Mouse (Mus musculus) heart, postnatal 14 days (tissue): ENCODE measurements around the gene Mpv17l2. TPM values are rescaled to one million over a fixed set of nuclear protein-coding genes. Genes with fewer than 3 reads are reported as not detected.

Experiments used
- DNase-seq, 2 experiments: peaks; one replicate each; pipeline ENCODE4 v3.0.0; 2021 to 2022
- intact Hi-C: fragments of 180-260 bp; cut with DNase I; formaldehyde crosslinking; loops from one replicate; pipeline ENCODE4 v1.15.1; 2025
- long read RNA-seq, 2 experiments: library from polyadenylated mRNA; stranded (forward); transcript quantifications; one replicate each; pipeline ENCODE4 v2.0.0; 2021
- total RNA-seq, 2 experiments: library from RNA; stranded (reverse); gene quantifications; 2 replicates each; pipeline ENCODE4 v1.2.3; 2021

Gene Mpv17l2
- total RNA-seq: 10 to 100 TPM; 29.3 to 29.9 TPM
- long read RNA-seq, experiment 1, transcript Mpv17l2-201 (5 exons, 980 nt): major isoform, 39 of 45 reads
- long read RNA-seq, experiment 1, partial matches to known transcripts: 0 of 45 reads
- long read RNA-seq, experiment 1, other reads (novel, unspliced or antisense): 5 of 45 reads
- long read RNA-seq, experiment 2, transcript Mpv17l2-201 (5 exons, 980 nt): major isoform, 44 of 49 reads
- long read RNA-seq, experiment 2, partial matches to known transcripts: 1 of 49 reads
- long read RNA-seq, experiment 2, other reads (novel, unspliced or antisense): 4 of 49 reads

DNA sequence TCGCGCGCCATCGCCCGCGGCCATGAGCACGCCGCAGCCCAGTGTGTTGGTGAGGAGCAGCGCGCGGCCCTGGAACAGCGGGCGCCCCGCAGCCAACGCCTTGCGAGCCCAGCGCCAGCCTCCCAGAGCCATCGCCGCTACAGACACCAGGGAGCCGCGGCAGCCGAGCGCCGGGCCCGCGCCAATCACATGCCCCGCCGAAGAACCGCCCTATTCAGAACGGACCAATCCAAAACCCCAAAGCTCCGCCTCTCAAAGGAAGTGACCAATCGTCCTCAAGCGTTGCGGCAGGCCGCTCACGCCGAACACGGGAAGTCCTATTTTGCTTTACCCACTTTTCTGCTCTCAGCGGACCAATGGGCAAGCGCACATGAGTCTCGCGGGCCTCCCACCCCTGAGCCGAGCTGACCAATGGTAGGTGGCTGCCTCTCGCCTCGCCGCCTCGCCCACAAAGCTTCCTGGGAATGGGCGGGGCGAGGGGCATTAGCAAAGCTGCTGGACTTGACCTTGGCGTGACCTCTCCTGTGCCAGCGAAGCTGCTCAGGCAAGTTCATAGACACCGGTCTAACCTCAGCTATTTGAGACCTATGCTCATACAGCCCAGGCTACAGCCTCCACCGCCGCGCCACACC, at the start of gene Mpv17l2:
TSS of gene Mpv17l2 (minus strand) at position 172 of the 632 bp plus-strand sequence.
- intact Hi-C loops: no loop called here

GRCm38 (mm10) chr8:70808955-70809701, 48.4 kb upstream of the Mpv17l2 start:
- DNase-seq: no peak
- intact Hi-C loops: no loop called here

More for the DNA sequence above, at the start of gene Mpv17l2:
- DNase-seq: peak; percentile 93

- intact Hi-C loops: no loop called here
Measured at GRCm38 (mm10) chr8:70808239-70808638, 47.5 kb upstream of the Mpv17l2 start, which contains the start of gene Il12rb1. Il12rb1 (plus strand) TSS chr8:70808449.

GRCm38 (mm10) chr8:70807304-70807703, 46.6 kb upstream of the Mpv17l2 start:
- DNase-seq: no peak
- intact Hi-C loops: no loop called here

More at GRCm38 (mm10) chr8:70808239-70808638, 47.5 kb upstream of the Mpv17l2 start, which contains the start of gene Il12rb1:
- no peak for DNase-seq

DNA sequence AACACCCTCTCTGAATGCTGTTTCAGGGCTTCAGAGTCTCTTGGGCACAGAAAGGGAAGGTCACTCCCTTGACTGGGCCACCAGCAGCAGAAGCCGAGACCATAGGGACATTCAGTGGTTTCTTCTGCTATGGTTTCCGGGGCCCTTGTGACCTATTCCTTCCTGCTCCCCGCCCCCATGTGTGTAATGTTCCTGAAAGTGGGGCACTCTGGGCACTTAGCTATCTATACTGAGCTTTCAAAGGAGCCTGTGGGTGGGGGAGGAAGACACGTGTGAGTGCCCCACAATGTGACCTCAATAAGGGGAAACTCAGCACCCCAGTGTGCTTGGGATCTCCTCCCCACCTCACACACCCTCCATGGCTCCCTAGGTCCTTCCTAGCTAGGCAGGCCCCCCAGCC, 45.8 kb upstream of the Mpv17l2 start:
- peak in 1 of 2 experiments; percentile 36 for DNase-seq

GRCm38 (mm10) chr8:70804481-70805206, 43.9 kb upstream of the Mpv17l2 start, which contains the start of gene Mast3:
Mast3 (minus strand) TSS chr8:70805054.
- intact Hi-C loops: no loop called here
- DNase-seq: peak; percentile 90 to 91

More for the DNA sequence above, 45.8 kb upstream of the Mpv17l2 start:
- intact Hi-C loops: no loop called here

DNA sequence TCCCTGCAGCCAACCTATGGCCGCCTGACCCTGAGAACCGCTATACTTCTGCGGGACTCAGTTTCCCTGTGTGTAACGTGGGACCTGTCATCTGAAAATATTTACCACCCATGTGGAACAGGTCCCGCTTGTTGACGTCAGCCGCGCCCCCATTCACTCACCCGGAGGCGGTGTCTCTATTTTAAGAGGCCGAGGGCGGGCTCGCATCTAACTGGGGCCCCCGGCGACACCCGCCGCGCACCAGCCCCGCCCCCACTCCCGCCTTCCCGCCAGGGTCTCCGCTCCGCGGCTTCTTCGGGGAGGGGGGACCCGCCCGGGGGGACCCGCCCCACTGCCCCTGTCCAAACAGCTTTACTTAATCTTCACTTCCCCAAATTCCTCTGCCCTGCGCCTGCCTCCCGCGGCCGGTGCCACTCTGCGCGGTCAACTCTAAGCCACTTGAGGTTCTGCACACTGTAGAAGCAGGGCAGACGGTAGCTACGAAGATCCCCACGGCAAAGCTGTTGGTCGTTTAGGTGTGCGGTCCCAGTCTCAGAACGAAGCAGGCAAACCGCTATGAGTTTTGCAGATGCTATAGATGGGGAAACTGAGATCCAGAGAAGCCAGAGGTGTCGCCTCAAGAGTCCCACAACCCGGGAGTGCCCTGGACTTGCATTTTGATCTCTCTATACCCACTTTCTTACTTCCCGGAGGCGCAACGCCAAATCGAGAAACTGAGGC, 43.2 kb upstream of the Mpv17l2 start:
- DNase-seq: peak; percentile 51 to 70
- intact Hi-C loops: no loop called here

DNA sequence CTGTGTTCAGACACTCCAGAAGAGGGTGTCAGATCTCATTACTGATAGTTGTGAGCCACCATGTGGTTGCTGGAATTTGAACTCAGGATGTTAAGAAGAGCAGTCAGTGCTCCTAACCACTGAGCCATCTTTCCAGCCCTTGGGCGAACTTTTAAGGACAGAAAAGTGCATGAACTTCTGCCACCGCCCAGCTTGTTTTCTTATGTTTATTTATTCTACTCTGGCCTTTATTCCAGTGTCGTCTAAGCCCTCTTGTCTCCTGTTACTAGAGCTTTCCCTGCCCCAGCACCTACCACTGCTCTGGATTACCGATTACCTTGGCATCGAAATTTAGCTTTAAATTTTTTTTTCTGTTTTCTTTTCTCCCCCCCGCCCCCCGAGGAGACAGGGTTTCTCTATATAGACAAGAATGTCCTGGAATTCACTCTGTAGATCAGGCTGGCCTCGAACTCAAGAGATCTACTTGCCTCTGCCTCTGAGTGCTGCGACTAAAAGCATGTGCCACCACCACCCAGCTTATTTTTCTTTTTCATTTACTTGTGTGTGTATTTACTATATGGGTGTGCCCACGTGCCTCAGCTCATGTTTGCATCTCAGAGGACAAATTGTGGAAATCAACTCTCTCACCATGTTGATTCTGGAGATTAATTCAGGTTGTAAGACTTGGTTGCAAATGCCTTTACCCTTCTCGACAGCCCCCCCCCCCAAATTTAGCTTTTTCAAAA, 42.2 kb upstream of the Mpv17l2 start:
- no peak for DNase-seq
- intact Hi-C loops: no loop called here

DNA sequence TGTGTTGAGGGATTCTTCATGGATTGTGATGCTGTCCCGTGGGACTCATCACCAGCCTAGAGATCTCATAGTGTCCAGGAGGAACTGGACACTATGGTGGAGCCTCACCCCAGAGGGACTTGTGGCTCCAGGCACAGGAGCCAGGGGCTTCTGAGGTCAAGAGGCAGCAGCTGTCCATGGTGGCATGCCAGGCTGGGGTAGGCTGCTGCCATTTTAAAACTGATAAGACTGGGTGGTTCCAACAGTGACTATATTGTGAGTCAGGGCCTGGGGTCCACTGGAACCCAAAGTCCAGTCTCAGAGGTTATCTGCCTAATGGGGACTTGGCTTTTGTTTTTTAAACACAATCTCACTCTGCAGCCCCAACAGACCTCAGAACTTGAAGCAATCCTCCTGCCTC, 41.1 kb upstream of the Mpv17l2 start:
- no peak for DNase-seq
- intact Hi-C loops: no loop called here

DNA sequence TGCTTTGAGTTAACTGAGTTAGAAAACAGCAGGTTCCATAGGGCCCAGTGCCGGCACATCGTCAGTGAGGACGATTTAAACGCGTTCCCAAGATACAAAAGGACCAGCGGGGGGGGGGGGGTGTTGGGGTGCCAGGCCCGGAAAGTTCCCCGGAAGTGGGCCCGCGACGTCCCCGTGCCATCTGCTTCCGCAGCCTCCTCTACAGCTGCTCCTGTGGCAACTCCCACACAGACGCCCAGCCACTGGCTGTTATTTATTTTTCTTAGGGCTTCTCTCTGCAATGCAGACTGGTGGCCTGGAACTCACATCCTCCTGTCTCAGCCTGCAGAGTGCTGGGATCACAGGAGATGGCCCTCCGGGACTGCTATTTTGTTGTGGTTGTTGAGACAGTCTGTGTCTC, 40.4 kb upstream of the Mpv17l2 start:
- intact Hi-C loops: no loop called here

DNA sequence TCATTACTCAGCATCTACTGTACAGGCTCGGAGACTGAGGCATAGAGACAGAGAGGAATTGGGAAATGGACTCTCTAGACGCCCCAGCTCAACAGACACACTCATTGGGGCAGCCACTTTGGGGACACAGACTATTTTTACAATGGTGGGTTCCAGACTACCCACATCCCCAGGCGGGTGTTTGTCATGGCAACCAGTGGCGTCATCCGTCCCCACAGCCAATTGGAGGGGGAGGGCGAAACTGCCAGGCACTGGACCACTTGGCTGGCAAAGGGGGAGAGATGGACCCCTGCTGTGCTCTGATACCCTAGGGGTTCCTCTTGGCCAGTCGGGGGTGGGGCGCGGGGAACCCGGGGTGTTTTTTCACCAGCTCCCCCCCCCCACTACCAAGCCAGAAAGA, 39.9 kb upstream of the Mpv17l2 start:
- DNase-seq: no peak
- intact Hi-C loops: no loop called here

More for the DNA sequence above, 40.4 kb upstream of the Mpv17l2 start:
- no peak for DNase-seq

GRCm38 (mm10) chr8:70798281-70798680, 37.5 kb upstream of the Mpv17l2 start:
- intact Hi-C loops: no loop called here
- DNase-seq: peak in 1 of 2 experiments; percentile 58

DNA sequence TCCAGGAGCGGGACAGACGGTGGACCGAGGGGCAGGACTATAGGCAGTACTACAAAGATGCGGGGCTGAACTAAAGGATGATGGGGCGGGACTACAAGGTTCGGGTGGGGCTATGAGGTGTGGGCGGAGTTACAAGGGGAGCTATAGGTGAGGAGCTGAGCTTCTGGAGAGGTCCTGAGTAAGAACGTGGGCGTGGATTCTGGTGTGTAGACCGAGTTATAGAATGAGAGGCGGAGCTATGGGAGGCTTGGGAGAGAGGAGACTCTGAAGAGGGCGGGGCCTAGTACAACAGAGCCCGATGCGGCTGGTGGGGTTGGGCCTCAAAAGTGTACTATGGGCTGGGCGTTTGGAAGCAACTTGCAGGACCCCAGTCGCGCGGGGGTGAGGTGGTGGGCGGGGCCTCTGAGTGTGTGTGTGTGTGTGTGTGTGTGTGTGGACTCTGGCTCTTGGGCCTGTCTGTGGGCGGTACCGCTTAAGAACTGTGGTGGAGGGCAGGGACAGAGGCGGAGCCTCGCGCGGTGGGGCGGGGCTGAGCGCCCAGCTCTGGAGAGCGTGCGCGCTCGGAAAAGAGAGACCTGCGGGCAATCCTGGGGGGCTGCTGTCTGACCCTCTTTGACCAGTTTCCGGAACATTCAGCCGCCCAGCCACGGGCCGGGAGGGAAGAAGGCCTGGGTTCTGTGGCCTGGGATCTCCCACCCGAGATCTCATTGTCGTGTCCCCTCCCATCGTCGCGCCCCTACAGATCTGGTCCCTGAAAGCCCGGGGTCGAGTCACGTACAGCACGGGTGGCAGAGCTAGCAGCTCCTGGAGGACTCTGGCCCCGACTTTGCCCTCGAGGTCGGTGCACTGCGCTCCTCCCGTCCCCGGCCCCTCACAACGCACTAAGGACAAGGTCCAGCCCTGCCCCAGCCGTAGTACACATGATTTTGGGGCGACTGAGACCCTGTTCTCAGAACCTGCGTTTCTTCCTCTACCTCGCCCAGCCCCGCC, 36.6 kb upstream of the Mpv17l2 start:
- peak; percentile 88 for DNase-seq
- intact Hi-C loops: no loop called here

DNA sequence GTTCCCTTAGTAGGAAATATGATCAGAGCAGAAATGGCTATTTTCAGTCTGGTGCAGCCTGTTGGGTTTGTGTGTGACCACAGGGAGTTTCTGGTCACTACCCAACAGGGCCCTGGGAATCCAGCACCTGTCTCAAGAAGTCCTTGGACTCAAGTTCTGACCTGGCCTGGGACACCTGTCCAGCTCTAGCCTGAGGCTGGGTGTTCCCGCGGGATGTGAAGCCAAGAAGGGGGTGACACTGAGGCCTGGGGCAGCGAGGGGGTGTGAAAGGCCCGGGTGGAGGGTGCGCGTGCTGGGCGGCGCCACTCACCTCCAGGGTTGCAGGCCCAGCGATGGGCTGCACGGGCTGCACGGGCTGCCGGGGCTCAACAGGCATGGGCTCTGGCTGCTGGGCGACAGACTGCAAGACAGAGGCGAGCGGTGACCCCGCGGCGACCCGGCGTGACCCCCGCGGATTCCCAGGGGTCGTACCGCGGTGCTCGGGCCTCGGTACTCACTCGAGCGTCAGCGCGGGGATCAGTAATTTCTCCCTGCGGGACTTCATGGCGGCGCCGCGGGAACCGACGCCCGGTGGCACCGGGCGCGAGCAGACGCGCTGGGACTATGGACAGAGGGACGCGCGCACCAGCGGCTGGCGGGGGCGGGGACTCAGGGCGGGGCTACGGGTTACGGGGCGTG, 35.8 kb upstream of the Mpv17l2 start:
- peak; percentile 83 for DNase-seq
- intact Hi-C loops: no loop called here

DNA sequence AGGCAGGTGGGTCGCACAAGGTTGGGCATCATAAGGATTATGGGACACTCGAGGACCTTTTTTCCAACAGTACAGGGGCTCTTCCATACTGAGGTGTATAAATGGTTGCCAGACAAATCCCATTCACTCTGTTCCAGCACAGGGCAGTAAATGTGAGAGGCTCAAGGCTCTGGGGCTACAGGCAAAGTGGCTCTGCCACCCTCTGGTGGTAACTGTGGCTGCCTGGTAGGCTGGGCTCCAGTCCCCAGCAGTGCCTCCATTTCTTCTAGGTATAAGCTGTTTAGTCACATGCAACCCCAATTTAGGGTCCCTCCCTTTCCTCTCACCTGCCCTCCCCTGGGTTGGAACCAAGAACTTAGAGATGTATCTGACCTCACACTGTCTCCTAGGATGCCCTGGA, 34.6 kb upstream of the Mpv17l2 start:
- DNase-seq: no peak
- intact Hi-C loops: no loop called here

DNA sequence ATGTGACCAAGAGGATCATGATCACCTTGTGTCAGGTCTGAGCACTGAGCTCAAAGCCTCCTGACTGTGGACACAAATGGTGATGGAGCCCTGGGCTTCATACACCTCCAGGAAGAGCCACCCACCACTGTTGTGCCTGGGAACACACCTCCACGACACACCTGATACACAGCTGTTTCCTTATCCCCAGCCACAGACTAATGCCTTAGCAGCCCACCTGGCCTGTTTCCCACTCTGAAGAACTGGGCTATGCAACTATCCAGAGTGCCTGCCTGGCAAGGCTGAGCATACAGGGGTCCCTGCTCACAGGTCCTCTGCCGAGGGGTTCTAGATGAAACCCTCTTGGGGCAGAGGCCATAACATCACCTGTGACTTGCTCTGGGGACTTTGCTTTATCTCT, 33.5 kb upstream of the Mpv17l2 start:
- intact Hi-C loops: no loop called here
- DNase-seq: no peak

- no peak for DNase-seq
- intact Hi-C loops: no loop called here
Measured at GRCm38 (mm10) chr8:70792700-70793099, 32.0 kb upstream of the Mpv17l2 start.
